ENCODE assay signal across 9 mouse cellular contexts in the genomic region with DNA sequence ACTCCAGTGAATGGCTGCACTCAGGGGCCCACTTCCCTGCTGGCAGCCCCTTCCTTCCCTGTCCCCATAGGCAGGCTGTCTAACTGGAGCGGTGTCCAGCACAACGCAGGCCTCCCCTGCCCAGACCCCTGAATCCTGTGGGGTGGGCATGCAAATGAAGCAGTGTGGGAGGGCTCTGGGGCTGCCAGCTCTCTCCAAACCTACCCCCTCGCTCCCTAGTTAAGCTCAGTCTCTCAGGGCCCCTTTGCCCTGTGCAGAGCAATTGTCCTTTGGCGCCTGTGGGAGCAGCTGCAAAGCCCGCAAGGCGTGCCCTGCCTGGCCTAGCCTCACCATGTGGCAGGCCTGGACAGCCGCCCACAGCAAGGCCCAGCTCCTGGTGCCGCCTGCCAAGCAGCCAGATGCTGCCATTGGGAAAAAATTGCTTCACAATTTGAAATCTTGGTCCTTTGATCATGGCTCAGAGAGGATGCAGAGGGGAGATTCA.
DNase-seq lines count a peak whose midpoint lies in the region; ATAC-seq and TF ChIP-seq lines count a peak whose summit lies in the region.
"Had no signal": no experiment of that assay in that cellular context is flagged by ENCODE, and none has a peak within 500 bp of the region (broad histone marks: within the 10 kb centered on the region; RNA-seq: fewer than 3 reads in every experiment).

No protein-coding gene starts in this region.

- H3K4me3 ChIP-seq in forebrain, embryonic 15.5 days: no peak overlapping the region
- H3K4me3 ChIP-seq in heart, postnatal 0 days (ENCODE audit: low read depth, low read length): no peak overlapping the region
- H3K4me3 ChIP-seq in midbrain, embryonic 13.5 days (replicated peaks): no peak overlapping the region

- ATAC-seq in forebrain, embryonic 15.5 days (replicated peaks): peak; percentile 97
- peak; percentile 62 for ATAC-seq in heart, postnatal 0 days (ENCODE audit: insufficient read depth, low read depth)
- ATAC-seq in midbrain, embryonic 13.5 days: peak; percentile 98

- no peaks in the 10 kb centered on the region for H3K9me3 ChIP-seq in forebrain, embryonic 15.5 days
- H3K9me3 ChIP-seq in heart, postnatal 0 days (replicated peaks; ENCODE audit: control insufficient read depth, low read length): no peaks in the 10 kb centered on the region
- no peaks in the 10 kb centered on the region for H3K9me3 ChIP-seq in midbrain, embryonic 13.5 days

- H3K36me3 ChIP-seq in forebrain, embryonic 15.5 days: no peaks in the 10 kb centered on the region
- H3K36me3 ChIP-seq in heart, postnatal 0 days (replicated peaks; ENCODE audit: control insufficient read depth, insufficient read depth, low read length): peaks cover 16% of the 10 kb centered on the region; the same call in 1 of the 2 replicates
- H3K36me3 ChIP-seq in midbrain, embryonic 13.5 days: no peaks in the 10 kb centered on the region
- H3K36me3 ChIP-seq: G1E had no signal

- no peaks in the 10 kb centered on the region for H3K27me3 ChIP-seq in forebrain, embryonic 15.5 days
- H3K27me3 ChIP-seq in heart, postnatal 0 days (ENCODE audit: control insufficient read depth, insufficient read depth, low read length): no peaks in the 10 kb centered on the region
- no peaks in the 10 kb centered on the region for H3K27me3 ChIP-seq in midbrain, embryonic 13.5 days

- H3K4me1 ChIP-seq in forebrain, embryonic 15.5 days: peaks cover 29% of the 10 kb centered on the region
- H3K4me1 ChIP-seq in heart, postnatal 0 days (ENCODE audit: control insufficient read depth, insufficient read depth): peaks cover 18% of the 10 kb centered on the region; the same call in 1 of the 2 replicates
- peaks cover 50% of the 10 kb centered on the region for H3K4me1 ChIP-seq in midbrain, embryonic 13.5 days (replicated peaks)

- no peak for TF ChIP-seq CTCF in heart, postnatal 0 days (IDR thresholded peaks at IDR 0.05; ENCODE audit: low read depth)

- no peak overlapping the region for H3K9ac ChIP-seq in forebrain, embryonic 15.5 days (replicated peaks)
- H3K9ac ChIP-seq in heart, postnatal 0 days (replicated peaks; ENCODE audit: low read depth, low read length): no peak overlapping the region; the same call in 1 of the 2 replicates
- H3K9ac ChIP-seq in midbrain, embryonic 13.5 days (replicated peaks): no peak overlapping the region

- 3% methylated on average over 8 of the region's 8 CpGs for WGBS in forebrain, embryonic 15.5 days
- 33% methylated on average over 8 of the region's 8 CpGs for WGBS in heart, postnatal 0 days
- 11% methylated on average over 8 of the region's 8 CpGs for WGBS in midbrain, embryonic 13.5 days

- TF ChIP-seq EP300 in heart, postnatal 0 days (IDR thresholded peaks at IDR 0.05; ENCODE audit: low read depth): no peak

- 0 out of 2 replicates have a peak overlapping the region, but pooled peaks have one; percentile 15 for H3K4me2 ChIP-seq in forebrain, embryonic 15.5 days (replicated peaks)
- no peak overlapping the region for H3K4me2 ChIP-seq in heart, postnatal 0 days (ENCODE audit: low read depth, low read length)
- H3K4me2 ChIP-seq in midbrain, embryonic 13.5 days (replicated peaks): no peak overlapping the region

- peak overlapping the region; percentile 86 for H3K27ac ChIP-seq in forebrain, embryonic 15.5 days (replicated peaks)
- peak overlapping the region; percentile 56 for H3K27ac ChIP-seq in heart, postnatal 0 days (ENCODE audit: low read depth)
- H3K27ac ChIP-seq in midbrain, embryonic 13.5 days: peak overlapping the region; percentile 84

- peak; percentile 45 for DNase-seq in 3T3-L1 (ENCODE audit: low read depth, low spot score)
- peak; percentile 71 for DNase-seq in cerebellum, adult 11-12 months
- DNase-seq in heart, postnatal 0 days (ENCODE audit: low spot score): no peak
- DNase-seq in layer of hippocampus, postnatal 36 days: peak; percentile 68 to 78
- peak; percentile 17 for DNase-seq in telencephalon, adult 2 months (ENCODE audit: low read depth, low spot score)
- no peak for DNase-seq in thymus, postnatal 36 days

Comparison
In these comparisons a context has a peak if more than half of its experiments do, and no peak if none do; other contexts are left out.
1. DNase-seq: peak in 3T3-L1 (single experiment), cerebellum, adult 11-12 months (single experiment), layer of hippocampus, postnatal 36 days (2 of 2) and telencephalon, adult 2 months (single experiment); none in heart, postnatal 0 days (single experiment) and thymus, postnatal 36 days (0 of 2).
2. Peak in every context shown above with its lines, with median percentiles within 50 percentile points of each other: ATAC-seq and H3K27ac ChIP-seq.